Mouse (Mus musculus): ENCODE results near the gene Sub1. TPM values are rescaled to one million over a fixed set of nuclear protein-coding genes. Genes with fewer than 3 reads are reported as not detected.

Gene Sub1
- 100 to 1,000 TPM in 1 of 2 experiments, 10 to 100 TPM in 1; 76.1 to 121 TPM for total RNA-seq (2021)
- long read RNA-seq, experiment 1, transcript Sub1-201 (5 exons, 3,372 nt), result major isoform, 97 of 102 reads
- long read RNA-seq, experiment 1, partial matches to known transcripts, result 1 of 102 reads
- long read RNA-seq, experiment 1, other reads (novel, unspliced or antisense), result 4 of 102 reads
- long read RNA-seq, experiment 2, transcript Sub1-201 (5 exons, 3,372 nt), result major isoform, 143 of 153 reads
- long read RNA-seq, experiment 2, partial matches to known transcripts, result 2 of 153 reads
- long read RNA-seq, experiment 2, other reads (novel, unspliced or antisense), result 8 of 153 reads

DNA sequence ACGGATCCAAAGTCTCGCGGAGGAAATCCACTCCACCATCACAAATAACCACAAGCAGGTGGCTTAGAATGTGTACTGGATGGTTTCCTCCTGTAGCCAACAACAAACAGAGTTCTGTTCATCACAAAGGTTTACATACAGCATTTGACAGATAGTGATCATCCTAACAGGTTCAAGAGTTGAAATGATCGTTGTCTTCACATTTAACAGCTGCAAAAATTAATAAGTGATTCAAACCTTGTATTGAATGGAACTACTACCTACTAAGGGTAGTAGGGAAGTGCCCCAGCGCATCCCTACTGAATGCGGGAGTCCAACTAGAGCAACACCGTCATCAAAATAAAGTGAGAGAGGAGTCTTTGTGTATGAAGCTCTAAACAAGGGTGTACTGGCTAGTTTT is at the start of gene Sub1:
Gene Sub1, minus strand, starts transcription at position 101 of the 400 bp plus-strand sequence.
- no peak for DNase-seq
- Histone ChIP-seq H3K27ac (peak within 1 kb of the TSS; percentile 99), H3K4me3 (peak within 1 kb of the TSS; percentile 100)
- TF ChIP-seq CTCF (IDR thresholded peaks at IDR 0.05), result no peak
- intact Hi-C loops (cut with DNase I), result no loop called here

GRCm38 (mm10) chr15:12040407-12040710 is 43.6 kb upstream of the Sub1 start:
- no peak for TF ChIP-seq CTCF (IDR thresholded peaks at IDR 0.05)
- DNase-seq, result peak; percentile 53
- H3K4me3 ChIP-seq, result no peak overlapping the region
- intact Hi-C loops (cut with DNase I), result no loop called here
- H3K27ac ChIP-seq, result peak overlapping the region; percentile 10; the same call in 1 of the 2 replicates

- TF ChIP-seq CTCF (IDR thresholded peaks at IDR 0.05), result no peak
- DNase-seq, result peak; percentile 20
- H3K4me3 ChIP-seq, result no peak overlapping the region
- 0 out of 2 replicates have a peak overlapping the region, but pooled peaks have one; percentile 10 for H3K27ac ChIP-seq
- intact Hi-C loops (cut with DNase I), result loop anchor here (5.0 kb wide), 1 partner anchor 68 kb away; no protein-coding TSS in a partner anchor
Measured at GRCm38 (mm10) chr15:12039671-12040406, 43.1 kb upstream of the Sub1 start.

GRCm38 (mm10) chr15:12039256-12039655 is 42.5 kb upstream of the Sub1 start:
- TF ChIP-seq CTCF (IDR thresholded peaks at IDR 0.05), result no peak
- Histone ChIP-seq H3K4me3 (no peak overlapping the region), H3K27ac (no peak overlapping the region)
- intact Hi-C loops (cut with DNase I), result loop anchor here (5.0 kb wide), 1 partner anchor 67 kb away; no protein-coding TSS in a partner anchor
- DNase-seq, result no peak

DNA sequence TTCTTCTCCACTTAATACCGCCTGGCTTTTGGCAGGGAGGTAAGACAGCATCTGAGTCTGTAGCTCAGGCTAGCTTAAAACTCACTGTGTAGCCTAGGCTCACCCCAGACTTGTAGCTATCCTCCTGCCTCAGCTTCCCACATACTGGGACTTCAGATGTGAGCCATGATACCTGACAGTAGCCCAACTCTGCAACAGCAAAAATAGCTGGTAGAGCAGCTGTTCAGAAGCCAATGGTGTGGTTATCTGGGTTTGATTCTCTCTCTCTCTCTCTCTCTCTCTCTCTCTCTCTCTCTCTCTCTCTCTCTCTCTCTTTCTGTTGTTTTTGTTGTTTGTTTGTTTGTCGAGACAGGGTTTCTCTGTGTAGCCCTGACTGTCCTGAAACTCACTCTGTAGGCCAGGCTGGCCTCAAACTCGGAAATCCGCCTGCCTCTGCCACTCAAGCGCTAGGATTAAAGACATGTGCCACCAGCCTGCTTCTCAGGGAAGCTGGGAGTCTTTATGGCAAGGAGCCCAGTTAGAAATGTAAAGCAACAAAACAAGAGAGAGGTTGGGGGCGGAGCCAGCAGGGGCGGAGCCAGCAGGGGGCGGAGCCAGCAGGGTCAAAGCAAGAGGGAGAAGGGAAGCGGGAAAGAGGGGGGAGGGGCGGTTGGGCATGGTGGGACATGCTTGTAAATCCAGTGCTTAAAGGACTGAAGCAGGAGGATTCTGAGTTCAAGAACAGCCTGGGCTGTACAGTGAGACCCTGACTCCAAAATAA is 41.3 kb upstream of the Sub1 start:
- TF ChIP-seq CTCF (IDR thresholded peaks at IDR 0.05), result no peak
- DNase-seq, result no peak
- H3K27ac ChIP-seq, result no peak overlapping the region
- intact Hi-C loops (cut with DNase I), result loop anchor here (5.0 kb wide), 1 partner anchor 66 kb away; no protein-coding TSS in a partner anchor
- H3K4me3 ChIP-seq, result no peak overlapping the region

DNA sequence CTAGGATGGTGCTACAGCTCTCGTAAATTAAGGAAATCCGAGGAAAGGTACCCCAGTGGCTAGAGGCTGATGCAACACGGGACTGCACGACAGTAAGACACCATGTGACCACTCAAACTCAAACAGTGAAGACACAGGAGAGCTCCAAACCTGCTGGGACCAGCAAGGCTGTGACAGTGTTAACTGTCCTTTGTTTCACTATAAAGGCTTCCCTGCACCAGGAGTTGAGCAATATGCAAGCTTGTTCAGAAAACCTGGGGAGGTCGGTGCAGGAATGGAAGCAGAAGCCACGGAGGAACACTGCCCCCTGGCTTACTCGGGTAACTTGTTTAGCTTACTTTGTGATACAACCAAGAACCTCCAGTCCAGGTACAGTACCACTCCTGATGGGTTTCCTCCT is 40.4 kb upstream of the Sub1 start:
- peak; percentile 40 for DNase-seq
- peak; percentile 42 for TF ChIP-seq CTCF (IDR thresholded peaks at IDR 0.05)
- intact Hi-C loops (cut with DNase I), result loop anchor here (5.0 kb wide), 1 partner anchor 65 kb away; no protein-coding TSS in a partner anchor
- H3K4me3 ChIP-seq, result no peak overlapping the region
- H3K27ac ChIP-seq, result no peak overlapping the region

DNA sequence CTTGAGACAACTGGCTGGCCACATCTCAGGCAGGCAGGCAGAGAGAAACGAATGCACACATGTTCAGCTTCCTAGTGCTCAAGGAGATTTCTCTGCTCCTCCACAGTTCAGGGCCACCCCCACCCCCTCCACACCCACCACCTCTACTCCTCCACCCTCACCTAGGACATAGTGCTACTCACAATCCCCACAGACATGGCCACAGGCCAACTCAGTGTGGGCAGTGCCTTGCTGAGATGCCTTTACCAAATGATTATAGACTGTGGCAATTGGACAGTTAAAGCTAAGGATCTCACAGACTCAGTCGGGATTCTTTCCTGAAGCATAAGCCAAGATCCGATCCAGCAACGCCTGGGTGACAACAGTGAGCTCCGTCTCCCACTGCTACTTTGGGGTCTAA is 39.9 kb upstream of the Sub1 start:
- intact Hi-C loops (cut with DNase I), result loop anchor here (5.0 kb wide), 1 partner anchor 64 kb away; no protein-coding TSS in a partner anchor
- no peak overlapping the region for H3K4me3 ChIP-seq

DNA sequence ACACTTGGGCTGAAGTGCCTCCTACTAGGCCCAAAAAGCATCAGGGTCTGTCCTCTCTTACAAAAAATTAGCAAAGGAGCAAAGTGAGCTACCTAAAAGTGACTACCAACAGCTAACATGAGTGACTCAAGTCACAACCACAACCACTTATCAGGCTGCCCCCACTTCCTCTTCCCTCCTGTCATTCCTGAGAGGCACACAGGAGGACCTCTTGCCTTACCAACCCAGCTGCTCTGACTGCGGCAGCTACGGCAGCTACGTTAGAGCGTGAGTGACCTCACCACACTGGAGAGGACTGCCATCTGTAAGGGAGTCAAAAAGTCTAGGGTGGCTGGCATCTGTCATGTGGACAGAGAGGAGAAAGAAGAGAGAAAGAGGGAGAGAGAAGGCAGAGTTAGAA is 37.5 kb upstream of the Sub1 start:
- no peak for TF ChIP-seq CTCF (IDR thresholded peaks at IDR 0.05)
- no peak for DNase-seq
- Histone ChIP-seq H3K27ac (no peak overlapping the region), H3K4me3 (no peak overlapping the region)
- intact Hi-C loops (cut with DNase I), result no loop called here

More for the DNA sequence above, 39.9 kb upstream of the Sub1 start:
- no peak overlapping the region for H3K27ac ChIP-seq
- no peak for DNase-seq
- no peak for TF ChIP-seq CTCF (IDR thresholded peaks at IDR 0.05)

GRCm38 (mm10) chr15:12033155-12033554 is 36.4 kb upstream of the Sub1 start:
- intact Hi-C loops (cut with DNase I), result no loop called here
- no peak for TF ChIP-seq CTCF (IDR thresholded peaks at IDR 0.05)
- H3K27ac ChIP-seq, result no peak overlapping the region
- H3K4me3 ChIP-seq, result no peak overlapping the region
- no peak for DNase-seq

- H3K4me3 ChIP-seq, result no peak overlapping the region
- intact Hi-C loops (cut with DNase I), result no loop called here
- no peak overlapping the region for H3K27ac ChIP-seq
- DNase-seq, result no peak
- TF ChIP-seq CTCF (IDR thresholded peaks at IDR 0.05), result no peak
Measured at GRCm38 (mm10) chr15:12032512-12032911, 35.7 kb upstream of the Sub1 start.

DNA sequence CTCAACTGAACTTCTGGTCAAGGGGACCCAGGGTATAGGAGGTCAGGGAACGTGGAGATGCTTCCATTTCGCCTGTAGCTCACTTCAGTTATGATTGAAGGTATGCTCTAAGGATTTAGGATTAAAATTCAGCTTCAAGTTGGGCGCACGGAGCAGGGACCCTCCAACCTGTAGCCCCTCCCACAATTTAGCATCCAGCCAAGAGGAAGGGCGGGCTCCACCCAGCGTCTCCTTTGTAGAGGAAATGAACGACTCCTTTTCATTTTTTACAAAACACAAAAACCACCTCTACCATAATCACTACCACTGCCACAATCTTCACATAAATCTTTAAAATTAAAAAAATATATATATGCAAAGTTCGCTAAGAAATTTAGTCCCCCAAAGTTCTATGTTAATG is 35.1 kb upstream of the Sub1 start:
- H3K4me3 ChIP-seq, result no peak overlapping the region

DNA sequence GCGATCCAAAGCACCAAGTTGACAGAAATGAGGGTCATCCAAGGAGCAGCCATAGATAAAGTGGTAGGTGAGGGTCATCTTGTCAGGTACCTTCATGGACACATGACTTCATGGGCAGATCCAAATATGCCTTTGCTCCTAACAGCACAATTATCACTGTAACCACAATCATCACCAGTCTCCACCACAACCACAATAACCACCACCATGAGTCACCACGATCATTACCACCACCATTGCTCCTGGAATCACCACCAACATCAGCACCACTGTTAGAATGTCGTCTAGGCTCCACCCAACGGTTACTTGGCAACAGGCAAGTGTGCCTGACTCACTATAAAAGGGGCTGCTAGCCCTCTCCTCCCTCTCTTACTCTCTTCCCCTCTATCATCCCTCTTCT is 33.4 kb upstream of the Sub1 start:
- TF ChIP-seq CTCF (IDR thresholded peaks at IDR 0.05), result no peak
- H3K4me3 ChIP-seq, result no peak overlapping the region
- intact Hi-C loops (cut with DNase I), result no loop called here
- no peak overlapping the region for H3K27ac ChIP-seq
- no peak for DNase-seq

More for the DNA sequence above, 35.1 kb upstream of the Sub1 start:
- no peak overlapping the region for H3K27ac ChIP-seq
- intact Hi-C loops (cut with DNase I), result no loop called here
- no peak for TF ChIP-seq CTCF (IDR thresholded peaks at IDR 0.05)
- no peak for DNase-seq

GRCm38 (mm10) chr15:12027807-12028206 is 31.0 kb upstream of the Sub1 start:
- intact Hi-C loops (cut with DNase I), result no loop called here
- TF ChIP-seq CTCF (IDR thresholded peaks at IDR 0.05), result no peak
- H3K4me3 ChIP-seq, result no peak overlapping the region
- H3K27ac ChIP-seq, result no peak overlapping the region
- no peak for DNase-seq
